Mouse (Mus musculus) MEL (cell line): ENCODE data around the gene Aldh16a1.

ENCODE experiments used
- CTCF ChIP-seq, 3 experiments: IDR thresholded peaks in 2 of 3; conservative IDR thresholded peaks in 1 of 3; 2 replicates each; pipeline ENCODE4 v1.5.1; 2011 to 2012; ENCODE audit warnings: low read length in 3 of 3, low read depth in 2 of 3, mild to moderate bottlenecking in 2 of 3, improper control_type of control experiment in 1 of 3, inconsistent platforms in 1 of 3, mixed read lengths in 1 of 3, moderate library complexity in 1 of 3; ENCODE audit not compliant: control insufficient read depth in 1 of 3, insufficient read depth in 1 of 3, poor library complexity in 1 of 3, severe bottlenecking in 1 of 3
- MAFK ChIP-seq: IDR thresholded peaks from 2 replicates; pipeline ENCODE4 v1.6.1; 2011; ENCODE audit warnings: low read depth, mild to moderate bottlenecking, low read length, improper control_type of control experiment, borderline replicate concordance
- MAX ChIP-seq: IDR thresholded peaks from 2 replicates; pipeline ENCODE4 v1.6.1; 2011; ENCODE audit warnings: low read length, improper control_type of control experiment
- POLR2AphosphoS2 ChIP-seq: IDR thresholded peaks from 2 replicates; pipeline ENCODE4 v1.6.1; 2011; ENCODE audit warnings: low read length, improper control_type of control experiment
- ZKSCAN1 ChIP-seq: IDR thresholded peaks from 2 replicates; pipeline ENCODE4 v1.6.1; 2012; ENCODE audit warnings: low read depth, mild to moderate bottlenecking, inconsistent platforms, low read length, improper control_type of control experiment, moderate library complexity

GRCm38 (mm10) chr7:45191161-45191560 is 36.8 kb upstream of the Aldh16a1 start:
- TF ChIP-seq CTCF (IDR thresholded peaks at IDR 0.05 in 2 of 3, conservative IDR thresholded peaks at IDR 0.05 in 1 of 3; ENCODE audit: control insufficient read depth in 1 of 3, insufficient read depth in 1 of 3, low read depth in 2 of 3, low read length in 3 of 3, poor library complexity in 1 of 3, severe bottlenecking in 1 of 3) (no peak), POLR2AphosphoS2 (no peak), MAFK (no peak), MAX (no peak), ZKSCAN1 (no peak)
